Mouse (Mus musculus) liver, embryonic 14.5 days (tissue): ENCODE measurements around the gene Slc13a5. TPM values are rescaled to one million over a fixed set of nuclear protein-coding genes. Genes with fewer than 3 reads are reported as not detected.

Source experiments
- ATAC-seq: fragments of 200-750 bp; cut with Nextera tagmentation; 2 replicates; pipeline ENCODE4 v1.8.0; 2017; ENCODE audit warnings: moderate number of reproducible peaks, mild to moderate bottlenecking, moderate library complexity; ENCODE audit not compliant: insufficient read depth
- DNase-seq, 3 experiments: peaks; one replicate each; pipeline ENCODE4 v3.0.0-alpha.2; 2012 to 2013; ENCODE audit warnings: low read depth in 3 of 3, low spot score in 3 of 3
- H3K27ac ChIP-seq: fragments of 300-500 bp; sonication (generic); 2 replicates; pipeline ENCODE4 v1.5.1; 2014; ENCODE audit warnings: moderate library complexity, mild to moderate bottlenecking, control low read depth, inconsistent platforms
- H3K27me3 ChIP-seq: fragments of 300-500 bp; sonication (generic); 2 replicates; pipeline ENCODE4 v1.6.1; 2014; ENCODE audit warnings: mild to moderate bottlenecking, low read length, moderate library complexity; ENCODE audit not compliant: control insufficient read depth, insufficient read depth
- H3K36me3 ChIP-seq: fragments of 300-500 bp; sonication (generic); replicated peaks from 2 replicates; pipeline ENCODE4 v1.6.1; 2014; ENCODE audit warnings: low read depth; ENCODE audit not compliant: control insufficient read depth, insufficient read depth
- H3K4me1 ChIP-seq, 2 experiments: fragments of 200-500 bp in 1 of 2; fragments of 300-500 bp in 1 of 2; sonication (generic) in 1 of 2; replicated peaks; 2 replicates each; pipeline ENCODE4 v1.6.1; 2012 to 2014; ENCODE audit warnings: antibody characterized with exemption in 1 of 2, inconsistent platforms in 1 of 2, low read length in 1 of 2; ENCODE audit not compliant: control insufficient read depth in 2 of 2, insufficient read depth in 2 of 2
- H3K4me2 ChIP-seq: fragments of 300-500 bp; sonication (generic); 2 replicates; pipeline ENCODE4 v1.6.1; 2014; ENCODE audit warnings: low read depth, mild to moderate bottlenecking, control low read depth, moderate library complexity
- H3K4me3 ChIP-seq, 2 experiments: fragments of 200-500 bp in 1 of 2; fragments of 300-500 bp in 1 of 2; sonication (generic) in 1 of 2; 2 replicates each; pipeline ENCODE4 v1.5.1; 2012 to 2014; ENCODE audit warnings: low read depth in 2 of 2, low read length in 2 of 2, mild to moderate bottlenecking in 2 of 2, control low read depth in 1 of 2, inconsistent platforms in 1 of 2, moderate library complexity in 1 of 2; ENCODE audit not compliant: insufficient read depth in 1 of 2
- H3K9ac ChIP-seq: fragments of 300-500 bp; sonication (generic); replicated peaks from 2 replicates; pipeline ENCODE4 v1.6.1; 2014; ENCODE audit warnings: mild to moderate bottlenecking, control low read depth, moderate library complexity
- H3K9me3 ChIP-seq: fragments of 300-500 bp; sonication (generic); 2 replicates; pipeline ENCODE4 v1.6.1; 2016; ENCODE audit warnings: low read length, mixed read lengths; ENCODE audit not compliant: control insufficient read depth
- CTCF ChIP-seq: IDR thresholded peaks from 2 replicates; pipeline ENCODE4 v1.5.1; 2016; ENCODE audit warnings: antibody characterized with exemption, low read depth, control low read depth
- EP300 ChIP-seq: IDR thresholded peaks from 2 replicates; pipeline ENCODE4 v1.6.1; 2016; ENCODE audit warnings: antibody characterized with exemption, low read depth
- WGBS: fragments of 180-500 bp; shearing (Covaris S2); extraction: QIAGEN DNeasy Blood & Tissue Kit; methylation state at CpG from one replicate; pipeline ENCODE4 v1.1.7; 2014; ENCODE audit not compliant: insufficient replicate concordance; 5-methylcytosine and 5-hydroxymethylcytosine counted together
- polyA plus RNA-seq, 2 experiments: library from polyadenylated mRNA; depleted of rRNA in 1 of 2; stranded (reverse) in 1 of 2; unstranded in 1 of 2; fragments of >200 nt; fragmentation: Nextera tagmentation in 1 of 2; extraction: Ambion mirVana in 1 of 2; gene quantifications; 2 replicates each; pipeline versions ENCODE4 v1.2.1 to v1.2.3; 2012 to 2014

Gene Slc13a5
- polyA plus RNA-seq, 2 experiments: not detected

DNA sequence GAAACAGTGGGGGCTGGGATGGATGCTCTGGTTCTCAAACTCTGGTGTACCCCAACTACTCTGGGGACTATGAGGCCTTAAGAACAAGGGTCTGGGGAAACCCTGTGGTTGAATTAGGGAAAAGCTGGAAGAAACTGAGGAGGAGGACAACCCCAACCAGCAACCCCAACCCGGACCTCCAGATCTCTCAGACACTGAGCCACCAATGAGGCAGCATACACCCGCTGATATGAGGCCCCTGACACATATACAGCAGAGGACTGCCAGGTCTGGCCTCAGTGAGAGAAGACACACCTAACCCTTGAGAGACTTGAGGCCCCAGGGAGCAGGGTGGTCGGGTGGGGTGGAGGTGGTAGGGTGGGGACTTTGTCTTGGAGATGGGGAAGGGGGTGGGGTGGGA, 19.6 kb upstream of the Slc13a5 start:
- Histone ChIP-seq H3K9me3 (no peaks in the 10 kb centered on the region), H3K27ac (no peak overlapping the region), H3K4me1 (no peaks in the 10 kb centered on the region), H3K9ac (no peak overlapping the region), H3K27me3 (no peaks in the 10 kb centered on the region), H3K4me3 (no peak overlapping the region), H3K4me2 (no peak overlapping the region), H3K36me3 (no peaks in the 10 kb centered on the region)
- ATAC-seq (no peak), DNase-seq (no peak)
- 51% methylated on average over 3 of the region's 3 CpGs for WGBS
- TF ChIP-seq CTCF: no peak
- TF ChIP-seq EP300: no peak

DNA sequence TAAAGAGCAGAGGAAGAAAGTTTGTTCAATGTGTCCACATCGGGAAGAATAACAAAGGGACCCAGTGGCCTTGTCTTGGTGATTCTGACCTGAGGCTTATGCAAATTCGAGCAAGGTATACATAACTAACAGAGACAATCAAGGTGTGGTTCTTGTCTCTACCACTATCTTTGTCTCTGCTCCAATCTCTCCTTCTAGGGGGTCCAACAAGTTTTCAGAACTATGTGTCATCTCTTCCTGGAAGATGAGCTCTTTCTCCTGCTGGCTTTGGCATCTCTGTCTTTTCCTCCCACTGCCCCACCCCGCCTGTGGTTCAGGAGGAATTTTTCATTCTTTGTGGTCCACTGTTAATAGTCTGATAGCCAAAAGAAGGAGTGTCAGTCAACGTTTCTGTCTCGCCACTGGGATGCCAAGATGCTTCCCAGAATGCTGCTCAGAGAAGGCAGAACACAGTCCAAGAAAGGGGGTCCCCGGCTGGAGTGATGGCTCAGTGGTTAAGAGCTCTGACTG, 19.0 kb upstream of the Slc13a5 start:
- ATAC-seq (no peak), DNase-seq (no peak)
- no peak overlapping the region for H3K27ac ChIP-seq
- no peaks in the 10 kb centered on the region for H3K9me3 ChIP-seq
- no peak overlapping the region for H3K9ac ChIP-seq
- no peak overlapping the region for H3K4me2 ChIP-seq
- no peaks in the 10 kb centered on the region for H3K36me3 ChIP-seq
- no peaks in the 10 kb centered on the region for H3K27me3 ChIP-seq
- H3K4me1 ChIP-seq: no peaks in the 10 kb centered on the region
- WGBS: 43% methylated on average over 6 of the region's 6 CpGs
- H3K4me3 ChIP-seq: no peak overlapping the region
- TF ChIP-seq EP300: no peak
- no peak for TF ChIP-seq CTCF

DNA sequence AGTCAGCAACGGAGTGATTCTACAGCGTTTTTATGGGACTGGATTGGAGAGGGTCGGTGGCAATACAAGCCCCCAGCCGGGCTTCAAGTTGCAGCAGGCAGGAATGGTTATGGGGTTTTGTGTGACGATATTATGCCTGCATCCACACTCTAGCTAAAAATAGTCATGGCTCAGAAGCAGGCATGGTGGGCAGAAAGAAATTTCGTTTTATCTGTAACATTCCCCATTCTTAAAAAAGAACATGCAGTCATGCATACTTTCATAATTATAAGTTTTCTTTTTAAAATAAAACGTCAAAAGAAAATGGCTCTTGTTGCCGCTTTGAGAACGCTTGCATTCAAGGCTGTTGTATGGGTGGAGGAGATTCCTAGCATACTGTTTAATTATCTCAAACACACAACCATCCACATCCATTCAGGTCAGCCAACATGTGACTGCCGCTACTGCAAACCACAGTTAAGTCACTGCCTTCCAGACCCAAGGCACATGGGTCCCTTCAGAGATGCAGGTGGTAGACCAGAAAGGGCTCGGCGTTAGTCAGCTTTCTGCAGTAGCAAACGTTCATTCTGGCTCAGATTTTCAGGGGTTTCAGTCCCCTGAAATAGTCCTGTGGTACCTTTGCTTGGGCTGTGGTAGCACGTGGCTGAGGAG, 17.6 kb upstream of the Slc13a5 start:
- H3K4me3 ChIP-seq: no peak overlapping the region
- ATAC-seq (no peak), DNase-seq (no peak)
- no peaks in the 10 kb centered on the region for H3K27me3 ChIP-seq
- no peaks in the 10 kb centered on the region for H3K36me3 ChIP-seq
- TF ChIP-seq EP300 (no peak), CTCF (no peak)
- no peak overlapping the region for H3K9ac ChIP-seq
- H3K27ac ChIP-seq: no peak overlapping the region
- WGBS: 67% methylated on average over 14 of the region's 14 CpGs
- no peak overlapping the region for H3K4me2 ChIP-seq
- H3K9me3 ChIP-seq: no peaks in the 10 kb centered on the region
- no peaks in the 10 kb centered on the region for H3K4me1 ChIP-seq

DNA sequence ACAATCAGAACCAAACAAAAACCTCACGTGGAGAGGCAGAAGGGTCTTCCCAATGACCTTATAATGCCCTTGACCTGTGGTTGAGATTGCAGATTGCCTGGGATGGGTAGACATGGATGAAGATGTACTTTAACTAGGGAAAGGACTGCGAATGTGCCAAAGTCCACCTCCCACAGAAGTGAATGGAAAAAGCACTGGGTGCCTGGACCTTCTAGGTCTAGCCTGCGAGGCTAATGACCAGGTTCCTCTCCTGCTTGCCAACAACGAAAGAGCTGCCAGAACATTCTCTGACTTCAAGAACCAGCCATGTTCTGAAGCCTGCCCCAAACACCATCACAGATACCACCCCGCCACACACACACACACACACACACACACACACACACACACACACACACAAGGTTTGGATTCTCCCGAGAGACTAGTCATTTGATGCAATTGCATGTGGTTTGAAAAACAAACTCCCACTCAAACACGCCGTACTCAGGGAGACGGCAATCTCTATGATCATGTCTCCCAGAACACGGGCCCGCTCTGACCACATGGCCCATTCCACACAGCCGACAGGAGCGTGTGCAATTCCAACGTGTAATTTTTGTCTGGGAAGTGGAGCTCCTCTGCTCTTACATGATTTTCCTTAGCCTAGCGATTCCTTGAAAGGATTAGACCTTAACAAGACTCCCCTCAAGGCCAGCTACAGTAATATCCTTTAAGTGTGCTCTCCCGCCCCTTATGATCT, 16.6 kb upstream of the Slc13a5 start:
- 69% methylated on average over 16 of the region's 16 CpGs for WGBS
- no peak for ATAC-seq
- no peaks in the 10 kb centered on the region for H3K4me1 ChIP-seq
- H3K36me3 ChIP-seq: no peaks in the 10 kb centered on the region
- H3K27me3 ChIP-seq: no peaks in the 10 kb centered on the region
- H3K9me3 ChIP-seq: no peaks in the 10 kb centered on the region
- no peak overlapping the region for H3K4me2 ChIP-seq
- no peak for TF ChIP-seq EP300
- TF ChIP-seq CTCF: no peak
- no peak overlapping the region for H3K9ac ChIP-seq
- no peak overlapping the region for H3K4me3 ChIP-seq
- DNase-seq: no peak
- no peak overlapping the region for H3K27ac ChIP-seq

DNA sequence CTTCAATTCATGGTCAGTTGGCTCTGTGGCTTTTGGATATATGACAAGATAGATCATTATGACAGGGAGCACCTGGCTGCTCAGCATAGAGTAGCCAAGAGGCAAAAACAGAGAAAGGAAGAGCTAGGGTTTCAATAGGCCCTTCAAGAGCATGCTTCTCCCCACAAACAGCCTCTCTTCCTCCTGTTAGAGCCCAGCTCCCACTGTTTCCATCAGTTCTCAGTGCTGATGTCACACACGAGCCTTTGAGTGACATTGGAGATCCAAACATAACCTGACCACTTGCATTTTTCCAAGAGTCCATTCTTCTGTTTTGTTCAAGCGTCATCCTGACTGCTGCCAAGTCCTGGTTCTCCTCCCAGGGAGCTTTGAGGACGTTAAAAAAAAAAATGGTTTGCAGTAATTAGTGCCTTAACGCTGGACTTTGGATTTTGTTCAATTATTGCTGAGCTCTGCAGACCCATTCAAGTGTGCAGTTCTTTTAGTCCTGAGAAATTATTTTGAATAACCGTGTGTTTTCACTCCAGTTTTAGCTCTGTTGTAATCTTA, 14.9 kb upstream of the Slc13a5 start:
- ATAC-seq: no peak
- Histone ChIP-seq H3K4me2 (no peak overlapping the region), H3K36me3 (no peaks in the 10 kb centered on the region), H3K4me3 (no peak overlapping the region), H3K9me3 (no peaks in the 10 kb centered on the region), H3K9ac (no peak overlapping the region), H3K27ac (no peak overlapping the region), H3K27me3 (no peaks in the 10 kb centered on the region), H3K4me1 (no peaks in the 10 kb centered on the region)
- DNase-seq: no peak
- whole genome bisulfite sequencing: 44% methylated on average over 5 of the region's 5 CpGs
- no peak for TF ChIP-seq EP300
- TF ChIP-seq CTCF: no peak
